Mouse (Mus musculus): Measurements from ENCODE around the gene Ado. TPM values are rescaled to one million over a fixed set of nuclear protein-coding genes. Genes with fewer than 3 reads are reported as not detected.

Ado gene
- polyA plus RNA-seq (2015; fragmentation: Nextera tagmentation; extraction: Ambion mirVana), result 9.9 and 10.8 TPM in 2 replicates

DNA sequence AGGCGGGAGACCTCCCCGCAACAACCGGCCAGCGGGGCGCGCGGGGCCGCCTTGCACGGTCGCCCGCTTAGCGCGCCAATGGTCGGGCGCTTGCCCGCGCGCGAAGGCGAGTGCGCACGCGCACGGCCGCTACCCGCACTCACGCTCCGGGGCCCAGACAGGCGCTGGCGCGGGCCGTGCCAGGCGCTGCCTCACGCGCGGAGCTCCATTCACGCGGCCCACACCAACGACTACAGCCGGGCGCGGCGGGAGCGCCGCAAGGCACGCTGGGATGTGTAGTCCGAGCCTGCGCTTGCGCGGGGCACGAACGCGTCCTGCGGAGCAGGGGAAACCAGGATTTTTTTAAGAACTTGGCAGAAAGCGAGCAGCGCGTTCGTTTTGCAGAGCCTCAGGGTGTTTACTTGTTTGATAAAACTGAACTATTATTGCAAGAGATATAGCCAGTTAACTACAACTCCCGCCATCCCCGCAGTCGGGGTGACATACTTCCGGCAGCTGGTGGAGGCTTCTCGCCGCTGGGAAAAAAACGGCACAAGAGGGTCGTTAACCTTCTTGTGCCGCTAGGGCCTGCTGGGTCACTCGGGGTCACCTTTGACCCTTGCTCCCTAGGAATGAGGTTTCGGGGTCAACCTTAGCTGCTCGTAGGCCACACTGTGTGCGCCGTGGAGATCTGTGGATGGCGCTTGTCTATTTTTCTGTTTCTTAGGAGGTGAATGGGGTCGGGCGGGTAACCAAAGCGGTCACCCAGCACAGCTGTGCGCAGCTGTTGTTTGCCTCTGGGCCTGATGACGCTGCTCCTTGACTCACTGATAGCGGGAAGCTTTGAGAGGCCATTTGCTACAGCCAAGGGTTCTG is at the start of gene Ado:
TSS of gene Ado (minus strand) at position 79 of the 855 bp plus-strand sequence.
- WGBS (ENCODE audit: insufficient replicate concordance), result under 1% methylated on average over 79 of the region's 79 CpGs
- Histone ChIP-seq H3K4me1 (ENCODE audit: insufficient read depth) (peaks cover 21% of the 10 kb centered on the region), H3K27me3 (ENCODE audit: insufficient read depth, low read length) (no peaks in the 10 kb centered on the region)

DNA sequence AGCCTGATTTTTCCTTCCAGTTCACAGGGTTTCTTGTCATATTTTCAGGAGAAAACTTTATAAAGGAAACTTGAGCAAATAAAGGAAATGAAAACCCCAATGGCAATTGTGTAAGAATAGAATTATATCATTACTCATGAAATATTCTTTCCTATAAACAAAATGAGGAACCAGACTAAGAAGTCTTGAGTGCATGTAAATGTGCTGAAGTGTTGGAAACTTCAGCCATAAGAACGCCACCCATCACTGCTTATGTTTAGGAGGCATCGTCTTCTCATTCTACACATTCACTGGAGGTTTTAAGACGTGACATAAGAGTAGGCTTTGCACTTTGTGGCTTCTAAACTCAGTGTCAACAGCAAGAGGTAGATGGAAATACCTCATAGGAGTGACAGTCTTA is 46.5 kb upstream of the Ado start:
- Histone ChIP-seq H3K4me1 (ENCODE audit: insufficient read depth) (no peaks in the 10 kb centered on the region), H3K4me2 (ENCODE audit: low read depth, low read length) (no peak overlapping the region), H3K27ac (ENCODE audit: low read depth) (no peak overlapping the region), H3K9ac (replicated peaks) (no peak overlapping the region), H3K27me3 (ENCODE audit: insufficient read depth, low read length) (no peaks in the 10 kb centered on the region), H3K4me3 (ENCODE audit: low read depth, low read length) (no peak overlapping the region), H3K36me3 (replicated peaks; ENCODE audit: insufficient read depth, low read length) (no peaks in the 10 kb centered on the region), H3K9me3 (ENCODE audit: low read length) (no peaks in the 10 kb centered on the region)
- DNase-seq, result no peak
- WGBS (ENCODE audit: insufficient replicate concordance), result 67% methylated on average over 3 of the region's 3 CpGs
- TF ChIP-seq EP300 (IDR thresholded peaks at IDR 0.05; ENCODE audit: low read depth) (no peak), CTCF (IDR thresholded peaks at IDR 0.05; ENCODE audit: low read depth) (no peak)
- ATAC-seq, result no peak

More for the DNA sequence above, at the start of gene Ado:
- Histone ChIP-seq H3K4me3 (ENCODE audit: low read depth, low read length) (peak within 1 kb of the TSS; percentile 89), H3K36me3 (replicated peaks; ENCODE audit: insufficient read depth, low read length) (peaks cover 3% of the 10 kb centered on the region), H3K9ac (replicated peaks) (peak within 1 kb of the TSS; percentile 86), H3K27ac (ENCODE audit: low read depth) (peak within 1 kb of the TSS; percentile 92), H3K4me2 (ENCODE audit: low read depth, low read length) (peak within 1 kb of the TSS; percentile 95), H3K9me3 (ENCODE audit: low read length) (no peaks in the 10 kb centered on the region)
- peak; percentile 92 for ATAC-seq
- TF ChIP-seq EP300 (IDR thresholded peaks at IDR 0.05; ENCODE audit: low read depth) (no peak; the same call in 1 of the 2 replicates), CTCF (IDR thresholded peaks at IDR 0.05; ENCODE audit: low read depth) (peak; percentile 38)
- peak; percentile 86 for DNase-seq

DNA sequence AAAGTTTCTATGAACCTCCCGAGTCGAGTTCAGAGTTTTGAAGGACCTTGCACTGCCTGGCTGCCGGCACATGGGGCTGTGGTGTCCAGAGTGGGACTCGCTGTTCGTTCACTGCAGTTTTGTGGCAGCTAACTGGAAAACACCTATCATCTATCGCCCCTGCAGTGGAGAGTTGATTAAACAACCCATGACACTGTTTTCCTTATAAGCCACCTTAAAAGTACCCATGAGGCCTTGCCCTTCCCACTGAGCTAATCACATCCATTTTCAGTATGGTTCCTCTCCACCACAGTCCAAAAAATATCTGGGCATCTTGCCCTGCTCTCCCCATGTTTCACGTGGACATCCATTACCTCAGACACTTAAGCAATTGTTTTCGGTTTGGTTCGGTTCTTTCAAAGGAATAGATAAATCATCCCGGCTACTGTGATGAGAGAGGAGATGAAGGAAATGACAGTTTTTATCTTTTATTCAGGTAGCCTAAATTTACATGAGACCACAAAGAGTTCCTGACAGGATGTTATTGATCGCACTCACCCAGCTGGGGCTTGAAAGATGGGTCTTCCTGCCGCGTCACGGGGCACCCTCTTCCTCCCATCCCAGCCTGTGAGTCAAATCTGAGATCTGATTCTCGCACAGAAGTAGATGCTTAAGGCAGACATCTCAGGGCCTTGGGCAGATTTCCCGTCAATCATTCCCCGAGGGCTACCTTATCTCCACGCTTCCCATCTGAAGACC is 37.3 kb upstream of the Ado start:
- TF ChIP-seq CTCF (IDR thresholded peaks at IDR 0.05; ENCODE audit: low read depth), result no peak
- no peak for TF ChIP-seq EP300 (IDR thresholded peaks at IDR 0.05; ENCODE audit: low read depth)
- Histone ChIP-seq H3K27ac (ENCODE audit: low read depth) (no peak overlapping the region), H3K4me2 (ENCODE audit: low read depth, low read length) (no peak overlapping the region), H3K4me3 (ENCODE audit: low read depth, low read length) (no peak overlapping the region), H3K9ac (replicated peaks) (no peak overlapping the region), H3K27me3 (ENCODE audit: insufficient read depth, low read length) (no peaks in the 10 kb centered on the region), H3K4me1 (ENCODE audit: insufficient read depth) (peaks cover 6% of the 10 kb centered on the region), H3K36me3 (replicated peaks; ENCODE audit: insufficient read depth, low read length) (no peaks in the 10 kb centered on the region), H3K9me3 (ENCODE audit: low read length) (no peaks in the 10 kb centered on the region)
- ATAC-seq (no peak), DNase-seq (no peak)
- WGBS (ENCODE audit: insufficient replicate concordance), result 69% methylated on average over 18 of the region's 18 CpGs

DNA sequence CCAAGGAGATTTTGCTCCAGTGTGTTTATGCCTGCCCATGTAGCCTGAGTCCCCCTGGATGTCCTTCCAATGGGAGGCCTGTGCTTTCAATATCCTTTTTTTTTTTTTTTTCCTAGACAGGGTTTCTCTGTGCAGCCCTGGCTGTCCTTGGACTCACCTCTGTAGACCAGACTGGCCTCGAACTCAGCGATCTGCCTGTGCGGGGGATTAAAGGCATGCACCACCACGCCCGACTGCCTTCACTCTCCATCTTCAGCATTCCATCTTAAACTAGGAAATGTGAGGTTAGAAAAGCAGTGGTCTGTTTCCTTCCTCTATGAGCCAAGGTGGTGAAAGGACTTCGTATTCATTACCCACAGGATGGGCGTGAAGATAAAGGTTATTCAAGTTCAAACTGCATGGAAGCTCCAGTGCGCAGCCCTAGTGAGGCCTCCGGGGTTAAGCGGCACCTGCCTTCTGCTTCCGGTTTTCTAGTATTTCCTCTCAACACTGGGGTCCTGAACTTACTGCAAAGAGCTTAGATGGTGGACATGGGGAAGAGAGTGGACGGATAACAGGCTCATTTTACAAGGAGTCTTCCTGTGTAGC is 33.0 kb upstream of the Ado start:
- no peak overlapping the region for H3K4me3 ChIP-seq (ENCODE audit: low read depth, low read length)
- 38% methylated on average over 12 of the region's 12 CpGs for WGBS (ENCODE audit: insufficient replicate concordance)
- peak; percentile 65 for ATAC-seq
- H3K4me1 ChIP-seq (ENCODE audit: insufficient read depth), result peaks cover 6% of the 10 kb centered on the region
- H3K9ac ChIP-seq (replicated peaks), result no peak overlapping the region
- no peaks in the 10 kb centered on the region for H3K36me3 ChIP-seq (replicated peaks; ENCODE audit: insufficient read depth, low read length)
- H3K27ac ChIP-seq (ENCODE audit: low read depth), result no peak overlapping the region
- no peak overlapping the region for H3K4me2 ChIP-seq (ENCODE audit: low read depth, low read length)
- TF ChIP-seq CTCF (IDR thresholded peaks at IDR 0.05; ENCODE audit: low read depth) (no peak), EP300 (IDR thresholded peaks at IDR 0.05; ENCODE audit: low read depth) (no peak)
- H3K9me3 ChIP-seq (ENCODE audit: low read length), result no peaks in the 10 kb centered on the region
- DNase-seq, result peak; percentile 29
- H3K27me3 ChIP-seq (ENCODE audit: insufficient read depth, low read length), result no peaks in the 10 kb centered on the region

DNA sequence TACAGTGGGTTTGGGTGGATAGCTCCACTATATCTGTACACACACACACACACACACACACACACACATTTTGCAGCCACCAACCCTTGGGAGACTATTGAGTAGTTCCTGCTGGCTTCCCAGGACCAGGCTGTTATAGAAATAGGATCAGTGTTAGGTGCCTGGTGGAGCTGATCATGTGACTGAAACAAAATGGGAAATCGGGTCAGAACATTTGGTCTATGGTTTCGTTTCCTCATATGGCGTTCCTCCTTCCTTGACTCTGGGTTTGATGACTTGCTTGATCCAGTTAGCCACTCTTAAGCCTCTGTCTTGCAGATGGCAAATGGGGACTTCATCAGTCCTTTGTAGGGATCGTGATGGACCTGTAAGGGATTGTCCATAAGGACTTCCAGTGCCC is 31.1 kb upstream of the Ado start:
- no peak for ATAC-seq
- Histone ChIP-seq H3K9me3 (ENCODE audit: low read length) (no peaks in the 10 kb centered on the region), H3K27me3 (ENCODE audit: insufficient read depth, low read length) (no peaks in the 10 kb centered on the region), H3K36me3 (replicated peaks; ENCODE audit: insufficient read depth, low read length) (no peaks in the 10 kb centered on the region), H3K27ac (ENCODE audit: low read depth) (no peak overlapping the region), H3K9ac (replicated peaks) (no peak overlapping the region), H3K4me1 (ENCODE audit: insufficient read depth) (peaks cover 6% of the 10 kb centered on the region), H3K4me3 (ENCODE audit: low read depth, low read length) (no peak overlapping the region), H3K4me2 (ENCODE audit: low read depth, low read length) (no peak overlapping the region)
- WGBS (ENCODE audit: insufficient replicate concordance), result 81% methylated on average over 4 of the region's 4 CpGs
- TF ChIP-seq CTCF (IDR thresholded peaks at IDR 0.05; ENCODE audit: low read depth), result no peak
- no peak for DNase-seq

DNA sequence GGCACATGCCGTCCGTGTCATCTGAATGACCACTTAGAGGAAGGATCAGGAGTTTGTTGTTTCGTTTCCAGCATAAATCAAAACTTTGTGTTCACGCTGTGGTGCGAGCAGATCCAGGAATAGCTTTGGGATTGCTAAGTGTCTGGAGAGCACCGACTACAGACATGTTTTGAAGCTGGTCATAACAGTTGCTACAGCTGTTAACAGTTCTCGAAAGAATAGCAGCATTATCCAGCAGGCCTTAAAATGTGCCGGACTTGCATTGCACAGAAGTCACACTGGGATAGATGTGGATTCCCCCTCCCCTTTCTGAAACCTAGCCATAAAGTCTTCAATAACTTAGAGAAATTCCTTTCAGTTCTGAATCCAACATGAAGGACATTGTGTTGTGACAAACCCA is 24.6 kb upstream of the Ado start:
- DNase-seq, result no peak
- Histone ChIP-seq H3K27ac (ENCODE audit: low read depth) (no peak overlapping the region), H3K4me2 (ENCODE audit: low read depth, low read length) (no peak overlapping the region), H3K9ac (replicated peaks) (no peak overlapping the region), H3K9me3 (ENCODE audit: low read length) (no peaks in the 10 kb centered on the region), H3K27me3 (ENCODE audit: insufficient read depth, low read length) (no peaks in the 10 kb centered on the region), H3K36me3 (replicated peaks; ENCODE audit: insufficient read depth, low read length) (no peaks in the 10 kb centered on the region), H3K4me1 (ENCODE audit: insufficient read depth) (no peaks in the 10 kb centered on the region), H3K4me3 (ENCODE audit: low read depth, low read length) (no peak overlapping the region)
- WGBS (ENCODE audit: insufficient replicate concordance), result 75% methylated on average over 8 of the region's 8 CpGs
- no peak for TF ChIP-seq EP300 (IDR thresholded peaks at IDR 0.05; ENCODE audit: low read depth)
- TF ChIP-seq CTCF (IDR thresholded peaks at IDR 0.05; ENCODE audit: low read depth), result no peak
- ATAC-seq, result no peak
